Mouse (Mus musculus) lung, embryonic 16.5 days (tissue): ENCODE results near the gene Hspb1. TPM values are rescaled to one million over a fixed set of nuclear protein-coding genes. Genes with fewer than 3 reads are reported as not detected.

ENCODE experiments used
- ATAC-seq: fragments of 200-750 bp; cut with Nextera tagmentation; 2 replicates; pipeline ENCODE4 v1.8.0; 2017; ENCODE audit warnings: low read depth, mild to moderate bottlenecking, moderate library complexity
- H3K27ac ChIP-seq: fragments of 300-500 bp; sonication (generic); 2 replicates; pipeline ENCODE4 v1.5.1; 2014; ENCODE audit warnings: mild to moderate bottlenecking, control low read depth, low read length
- H3K27me3 ChIP-seq: fragments of 300-500 bp; sonication (generic); 2 replicates; pipeline ENCODE4 v1.6.1; 2014; ENCODE audit warnings: low read depth, low read length, mixed read lengths; ENCODE audit not compliant: control insufficient read depth, insufficient read depth
- H3K36me3 ChIP-seq: fragments of 300-500 bp; sonication (generic); 2 replicates; pipeline ENCODE4 v1.6.1; 2014; ENCODE audit warnings: low read length; ENCODE audit not compliant: control insufficient read depth, insufficient read depth
- H3K4me1 ChIP-seq: fragments of 300-500 bp; sonication (generic); replicated peaks from 2 replicates; pipeline ENCODE4 v1.6.1; 2014; ENCODE audit warnings: low read length, mixed read lengths; ENCODE audit not compliant: control insufficient read depth, insufficient read depth
- H3K4me2 ChIP-seq: fragments of 300-500 bp; sonication (generic); 2 replicates; pipeline ENCODE4 v1.6.1; 2014; ENCODE audit warnings: low read depth, low read length, control low read depth
- H3K4me3 ChIP-seq: fragments of 300-500 bp; sonication (generic); 2 replicates; pipeline ENCODE4 v1.5.1; 2014; ENCODE audit warnings: mild to moderate bottlenecking, low read length, control low read depth
- H3K9ac ChIP-seq: fragments of 300-500 bp; sonication (generic); 2 replicates; pipeline ENCODE4 v1.6.1; 2014; ENCODE audit warnings: low read length, control low read depth
- H3K9me3 ChIP-seq: fragments of 300-500 bp; sonication (generic); 2 replicates; pipeline ENCODE4 v1.6.1; 2016; ENCODE audit warnings: low read length; ENCODE audit not compliant: control insufficient read depth
- WGBS: fragments of 180-500 bp; shearing (Covaris S2); extraction: QIAGEN DNeasy Blood & Tissue Kit; methylation state at CpG from one replicate; pipeline ENCODE4 v1.1.7; 2014; 5-methylcytosine and 5-hydroxymethylcytosine counted together
- polyA plus RNA-seq: library from polyadenylated mRNA; unstranded; fragments of >200 nt; fragmentation: Nextera tagmentation; extraction: Ambion mirVana; gene quantifications from 2 replicates; pipeline ENCODE4 v1.2.1, GENCODE M21; 2015

Hspb1 gene
- polyA plus RNA-seq, 1 experiment from 2014 or later: 126 TPM

GRCm38 (mm10) chr5:135894958-135895357, 7.2 kb downstream of the Hspb1 start:
- 77% methylated on average over 6 of the region's 6 CpGs for WGBS
- H3K9ac ChIP-seq: no peak overlapping the region
- H3K4me2 ChIP-seq: no peak overlapping the region
- H3K4me3 ChIP-seq: no peak overlapping the region
- no peaks in the 10 kb centered on the region; the same call in 1 of the 2 replicates for H3K27me3 ChIP-seq
- no peaks in the 10 kb centered on the region for H3K4me1 ChIP-seq
- H3K36me3 ChIP-seq: no peaks in the 10 kb centered on the region
- H3K27ac ChIP-seq: no peak overlapping the region
- H3K9me3 ChIP-seq: no peaks in the 10 kb centered on the region
- no peak for ATAC-seq

DNA sequence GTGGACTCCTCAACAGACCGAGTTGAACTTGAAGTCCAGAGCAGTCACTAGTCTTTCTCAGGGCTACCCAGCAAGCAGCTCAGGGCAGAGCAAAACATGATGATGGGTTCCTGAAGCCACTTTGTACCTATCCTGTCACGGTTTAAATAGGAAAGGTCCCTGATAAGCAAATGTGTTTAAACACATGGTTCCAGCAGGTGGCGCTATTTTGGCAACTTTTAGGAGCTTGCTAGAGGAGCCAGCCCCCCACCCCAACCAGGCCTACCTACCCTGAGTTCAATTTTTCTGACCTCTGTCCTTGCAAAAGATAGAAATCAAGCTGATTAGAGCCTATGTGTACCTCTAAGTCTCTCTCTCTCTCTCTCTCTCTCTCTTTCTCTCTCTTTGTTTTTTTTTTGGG, 10.3 kb downstream of the Hspb1 start:
- Histone ChIP-seq H3K9ac (no peak overlapping the region), H3K27me3 (no peaks in the 10 kb centered on the region), H3K4me3 (no peak overlapping the region), H3K4me1 (no peaks in the 10 kb centered on the region), H3K27ac (no peak overlapping the region), H3K36me3 (no peaks in the 10 kb centered on the region), H3K4me2 (no peak overlapping the region), H3K9me3 (no peaks in the 10 kb centered on the region)
- WGBS: 17% methylated on average over 3 of the region's 3 CpGs
- ATAC-seq: no peak

DNA sequence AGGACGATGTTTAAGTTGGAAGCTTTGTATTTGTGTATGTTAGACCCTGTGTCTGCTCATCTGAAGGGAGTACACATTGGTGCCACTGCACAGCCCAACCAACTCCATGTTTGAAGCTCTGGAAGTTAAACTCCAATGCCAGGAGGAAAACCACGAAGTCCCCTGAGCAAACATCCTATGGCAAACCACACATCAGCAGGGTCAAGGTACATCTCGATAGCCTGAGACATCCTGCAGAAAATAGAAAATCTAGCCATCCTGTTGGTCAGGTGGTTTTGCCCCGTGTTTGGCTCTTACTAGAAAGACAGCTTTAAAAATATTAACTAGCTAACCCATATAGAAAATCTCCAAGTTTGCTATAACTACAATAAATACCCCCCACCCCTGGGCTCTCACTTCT, 11.3 kb downstream of the Hspb1 start:
- H3K9ac ChIP-seq: no peak overlapping the region
- H3K4me2 ChIP-seq: no peak overlapping the region
- WGBS: 68% methylated on average over 4 of the region's 4 CpGs
- H3K9me3 ChIP-seq: no peaks in the 10 kb centered on the region
- H3K4me3 ChIP-seq: no peak overlapping the region
- peaks cover 2% of the 10 kb centered on the region; the same call in 1 of the 2 replicates for H3K4me1 ChIP-seq
- no peak overlapping the region for H3K27ac ChIP-seq
- no peaks in the 10 kb centered on the region for H3K36me3 ChIP-seq
- no peaks in the 10 kb centered on the region for H3K27me3 ChIP-seq
- ATAC-seq: no peak

DNA sequence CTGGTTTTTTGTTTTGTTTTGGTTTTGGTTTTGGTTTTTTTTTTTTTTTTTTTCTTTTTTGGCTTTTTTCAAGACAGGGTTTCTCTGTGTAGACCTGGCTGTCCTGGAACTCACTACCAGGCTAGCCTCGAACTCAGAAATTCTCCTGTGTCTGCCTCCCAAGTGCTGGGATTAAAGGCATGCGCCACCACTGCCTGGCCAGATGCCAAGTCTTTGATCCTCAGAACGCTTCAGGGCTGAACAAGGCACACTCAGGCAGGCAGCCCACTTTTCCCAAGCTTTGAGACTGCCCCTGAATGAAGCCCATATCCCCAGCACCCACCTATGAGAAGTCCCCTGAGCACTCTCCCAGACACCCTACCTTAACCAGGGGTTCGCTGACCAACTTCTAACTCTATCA, 12.1 kb downstream of the Hspb1 start:
- H3K27ac ChIP-seq: no peak overlapping the region
- no peak overlapping the region for H3K4me2 ChIP-seq
- H3K27me3 ChIP-seq: no peaks in the 10 kb centered on the region
- H3K4me3 ChIP-seq: no peak overlapping the region
- H3K9me3 ChIP-seq: no peaks in the 10 kb centered on the region
- ATAC-seq: no peak
- no peaks in the 10 kb centered on the region for H3K36me3 ChIP-seq
- 37% methylated on average over 4 of the region's 4 CpGs for WGBS
- H3K9ac ChIP-seq: no peak overlapping the region
- H3K4me1 ChIP-seq: peaks cover 6% of the 10 kb centered on the region; the same call in 1 of the 2 replicates

GRCm38 (mm10) chr5:135900701-135901100, 13.0 kb downstream of the Hspb1 start:
- Histone ChIP-seq H3K4me2 (no peak overlapping the region), H3K4me1 (peaks cover 12% of the 10 kb centered on the region; the same call in 1 of the 2 replicates), H3K9ac (0 out of 2 replicates have a peak overlapping the region, but pooled peaks have one; percentile 13), H3K4me3 (no peak overlapping the region), H3K36me3 (no peaks in the 10 kb centered on the region), H3K9me3 (no peaks in the 10 kb centered on the region), H3K27ac (no peak overlapping the region), H3K27me3 (no peaks in the 10 kb centered on the region)
- 67% methylated on average over 3 of the region's 3 CpGs for WGBS
- ATAC-seq: no peak

DNA sequence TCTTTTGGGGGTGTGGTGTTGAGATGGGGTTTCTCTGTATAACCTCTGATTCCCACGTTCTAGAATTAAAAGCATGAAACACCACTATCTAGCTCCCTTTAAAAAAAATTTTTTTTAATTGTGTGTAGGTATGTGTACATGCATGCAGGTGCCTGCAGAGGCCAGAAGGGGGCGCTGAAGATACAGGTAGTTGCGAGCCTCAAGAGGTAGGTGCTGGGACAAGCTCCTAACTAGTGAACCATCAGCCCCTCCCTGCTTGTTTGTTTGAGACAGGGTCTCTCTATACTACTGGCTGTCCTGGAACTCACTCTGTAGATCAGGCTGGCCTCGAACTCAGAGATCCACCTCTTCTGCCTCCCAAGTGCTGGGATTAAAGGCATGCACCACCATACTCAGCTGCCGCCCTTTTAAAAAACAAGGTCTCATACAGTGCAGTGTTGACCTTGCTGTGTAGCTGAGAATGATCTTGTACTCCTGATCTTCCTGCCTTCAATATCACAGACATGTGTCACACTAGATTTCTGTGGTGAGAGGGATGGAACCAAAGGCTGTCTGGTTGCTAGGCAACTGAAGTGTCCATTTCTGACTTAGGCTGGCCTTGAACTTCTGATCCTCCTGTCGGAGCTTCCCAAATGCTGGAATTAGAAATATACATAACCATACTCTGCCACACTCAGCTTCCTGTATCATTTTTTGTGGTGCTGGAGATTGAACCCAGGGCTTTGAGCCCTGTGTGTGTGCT, 13.8 kb downstream of the Hspb1 start:
- WGBS: 64% methylated on average over 6 of the region's 6 CpGs
- no peak for ATAC-seq

DNA sequence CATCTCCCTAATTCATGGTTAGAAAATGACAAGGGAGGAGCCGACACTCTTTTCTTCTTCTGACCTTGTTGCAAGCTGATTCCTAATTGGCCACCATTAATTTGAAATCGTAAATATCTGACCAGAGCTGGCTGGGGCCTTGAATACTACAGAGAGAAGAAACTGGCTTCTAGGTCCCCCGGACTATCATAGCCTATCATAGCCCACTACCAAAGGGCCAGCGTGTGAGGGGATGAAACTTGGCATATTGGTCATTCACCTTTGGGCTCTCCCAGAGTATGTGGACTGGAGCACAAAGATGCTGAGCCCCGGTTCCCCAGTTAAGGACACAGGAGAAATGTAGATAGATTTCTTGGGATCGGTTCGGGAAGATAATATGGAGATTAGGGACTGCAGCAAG, 15.3 kb downstream of the Hspb1 start:
- peaks cover 27% of the 10 kb centered on the region for H3K4me1 ChIP-seq
- ATAC-seq: no peak
- no peaks in the 10 kb centered on the region for H3K27me3 ChIP-seq
- H3K27ac ChIP-seq: peak overlapping the region; percentile 43
- peak overlapping the region; percentile 72 for H3K4me2 ChIP-seq
- no peaks in the 10 kb centered on the region for H3K9me3 ChIP-seq
- H3K9ac ChIP-seq: peak overlapping the region; percentile 68
- 29% methylated on average over 7 of the region's 7 CpGs for WGBS
- 0 out of 2 replicates have a peak, but pooled peaks cover 3% of the 10 kb centered on the region for H3K36me3 ChIP-seq
- H3K4me3 ChIP-seq: peak overlapping the region; percentile 53

More for the DNA sequence above, 13.8 kb downstream of the Hspb1 start:
- no peak overlapping the region for H3K27ac ChIP-seq
- H3K4me3 ChIP-seq: no peak overlapping the region
- H3K36me3 ChIP-seq: 0 out of 2 replicates have a peak, but pooled peaks cover 2% of the 10 kb centered on the region
- H3K4me2 ChIP-seq: no peak overlapping the region
- no peaks in the 10 kb centered on the region for H3K9me3 ChIP-seq
- peaks cover 18% of the 10 kb centered on the region for H3K4me1 ChIP-seq
- H3K9ac ChIP-seq: no peak overlapping the region
- no peaks in the 10 kb centered on the region for H3K27me3 ChIP-seq

DNA sequence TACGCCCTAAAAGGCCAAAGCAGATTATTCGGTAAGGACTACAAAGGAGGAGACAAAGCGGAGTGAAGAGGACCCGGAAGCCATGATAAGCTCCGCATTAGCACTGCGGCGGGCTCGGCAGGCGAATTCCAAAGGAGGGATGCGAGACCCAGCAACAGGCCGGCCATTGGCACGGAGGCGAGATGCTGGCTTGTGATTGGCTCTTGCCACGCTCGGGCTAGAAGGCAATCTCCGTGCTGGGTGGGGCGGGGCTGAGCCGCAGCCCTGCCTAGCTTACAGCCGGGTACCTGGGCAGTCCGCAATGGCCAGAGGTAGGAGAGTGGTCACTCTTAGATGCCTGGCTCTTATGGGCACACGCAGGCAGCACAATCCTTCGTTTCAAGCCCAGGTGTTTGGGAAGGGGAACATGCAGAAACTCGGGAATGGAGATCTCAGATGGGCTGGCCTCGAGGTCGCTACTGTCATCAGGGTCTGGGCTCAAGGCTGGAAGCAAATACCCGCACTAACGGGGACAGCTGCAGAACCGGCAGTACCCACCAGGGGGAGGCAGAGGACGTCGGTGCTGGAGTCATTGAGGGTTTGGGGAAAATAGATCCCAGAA, 15.9 kb downstream of the Hspb1 start:
- Histone ChIP-seq H3K4me3 (peak overlapping the region; percentile 53), H3K9ac (peak overlapping the region; percentile 68), H3K4me2 (peak overlapping the region; percentile 72), H3K4me1 (peaks cover 30% of the 10 kb centered on the region), H3K9me3 (no peaks in the 10 kb centered on the region), H3K36me3 (0 out of 2 replicates have a peak, but pooled peaks cover 3% of the 10 kb centered on the region), H3K27ac (peak overlapping the region; percentile 67), H3K27me3 (no peaks in the 10 kb centered on the region)
- peak; percentile 91 for ATAC-seq
- under 1% methylated on average over 30 of the region's 30 CpGs for WGBS

GRCm38 (mm10) chr5:135904259-135904658, 16.5 kb downstream of the Hspb1 start:
- peaks cover 30% of the 10 kb centered on the region for H3K4me1 ChIP-seq
- no peaks in the 10 kb centered on the region for H3K9me3 ChIP-seq
- H3K4me3 ChIP-seq: peak overlapping the region; percentile 53
- peak overlapping the region; percentile 72 for H3K4me2 ChIP-seq
- 0 out of 2 replicates have a peak overlapping the region, but pooled peaks have one; percentile 14 for H3K9ac ChIP-seq
- no peaks in the 10 kb centered on the region for H3K27me3 ChIP-seq
- H3K27ac ChIP-seq: no peak overlapping the region
- no peak for ATAC-seq
- WGBS: 56% methylated on average over 5 of the region's 5 CpGs
- peaks cover 7% of the 10 kb centered on the region for H3K36me3 ChIP-seq
